Mouse (Mus musculus) liver, embryonic 16.5 days (tissue): ENCODE results near the gene Mfap1a. TPM values are rescaled to one million over a fixed set of nuclear protein-coding genes. Genes with fewer than 3 reads are reported as not detected.

Experiments
- ATAC-seq: fragments of 200-750 bp; cut with Nextera tagmentation; 2 replicates; pipeline ENCODE4 v1.8.0; 2017; ENCODE audit warnings: low read depth, mild to moderate bottlenecking, moderate number of reproducible peaks, moderate library complexity
- H3K27ac ChIP-seq: fragments of 300-500 bp; sonication (generic); 2 replicates; pipeline ENCODE4 v1.5.1; 2014; ENCODE audit warnings: mild to moderate bottlenecking, low read length
- H3K27me3 ChIP-seq: fragments of 300-500 bp; sonication (generic); 2 replicates; pipeline ENCODE4 v1.6.1; 2014; ENCODE audit warnings: low read depth, low read length, mixed read lengths; ENCODE audit not compliant: control insufficient read depth, insufficient read depth
- H3K36me3 ChIP-seq: fragments of 300-500 bp; sonication (generic); 2 replicates; pipeline ENCODE4 v1.6.1; 2014; ENCODE audit warnings: mild to moderate bottlenecking; ENCODE audit not compliant: control insufficient read depth, insufficient read depth
- H3K4me1 ChIP-seq: fragments of 300-500 bp; sonication (generic); 2 replicates; pipeline ENCODE4 v1.6.1; 2014; ENCODE audit warnings: low read depth, low read length, mixed read lengths; ENCODE audit not compliant: control insufficient read depth
- H3K4me2 ChIP-seq: fragments of 300-500 bp; sonication (generic); 2 replicates; pipeline ENCODE4 v1.6.1; 2014; ENCODE audit warnings: low read depth, low read length, mixed read lengths
- H3K4me3 ChIP-seq: fragments of 300-500 bp; sonication (generic); 2 replicates; pipeline ENCODE4 v1.5.1; 2014; ENCODE audit warnings: low read depth, mild to moderate bottlenecking, low read length
- H3K9ac ChIP-seq: fragments of 300-500 bp; sonication (generic); 2 replicates; pipeline ENCODE4 v1.6.1; 2014; ENCODE audit warnings: low read depth, low read length
- H3K9me3 ChIP-seq: fragments of 300-500 bp; sonication (generic); replicated peaks from 2 replicates; pipeline ENCODE4 v1.6.1; 2016; ENCODE audit warnings: low read length; ENCODE audit not compliant: control insufficient read depth
- WGBS: fragments of 180-500 bp; shearing (Covaris S2); extraction: QIAGEN DNeasy Blood & Tissue Kit; methylation state at CpG from one replicate; pipeline ENCODE4 v1.1.7; 2014; ENCODE audit not compliant: insufficient replicate concordance; 5-methylcytosine and 5-hydroxymethylcytosine counted together
- microRNA-seq: library from miRNA; unstranded; fragments of <30 nt; microRNA quantifications from one replicate; pipeline ENCODE4, GENCODE M21; 2016
- polyA plus RNA-seq: library from polyadenylated mRNA; unstranded; fragments of >200 nt; fragmentation: Nextera tagmentation; extraction: Ambion mirVana; gene quantifications from 2 replicates; pipeline ENCODE4 v1.2.1, GENCODE M21; 2015

Mfap1a gene
- polyA plus RNA-seq, 1 experiment from 2014 or later = 10.8 TPM

- peak overlapping the region; percentile 89 for H3K4me2 ChIP-seq
- ATAC-seq = no peak
- H3K27me3 ChIP-seq = no peaks in the 10 kb centered on the region
- H3K9ac ChIP-seq = peak overlapping the region; percentile 65
- H3K9me3 ChIP-seq = no peaks in the 10 kb centered on the region
- peaks cover 23% of the 10 kb centered on the region for H3K4me1 ChIP-seq
- H3K27ac ChIP-seq = peak overlapping the region; percentile 83
- H3K36me3 ChIP-seq = 0 out of 2 replicates have a peak, but pooled peaks cover 3% of the 10 kb centered on the region
- 14% methylated on average over 9 of the region's 9 CpGs for whole genome bisulfite sequencing
- peak overlapping the region; percentile 99 for H3K4me3 ChIP-seq
These were observed 58.3 kb downstream of the Mfap1a start for GRCm38 (mm10) chr2:121448136-121448535.

DNA sequence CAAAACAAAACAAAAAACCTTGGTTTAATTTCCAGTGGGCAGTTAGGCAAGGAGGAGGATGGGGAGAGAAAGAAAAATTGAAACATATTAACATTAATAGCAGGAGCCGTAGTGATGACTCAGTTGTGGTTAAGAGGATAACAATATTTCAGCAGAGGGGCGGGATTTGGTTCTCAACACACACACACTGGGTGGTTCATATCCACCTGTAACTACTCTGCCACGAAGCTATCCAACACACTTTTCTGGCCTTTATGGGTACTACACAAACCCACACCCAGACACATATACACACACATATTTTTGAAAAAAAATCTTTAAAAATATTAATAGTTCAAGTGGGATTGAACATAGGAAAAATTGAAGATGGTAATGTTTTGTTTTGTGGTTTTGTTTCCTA lies 59.5 kb downstream of the Mfap1a start:
- H3K4me2 ChIP-seq = no peak overlapping the region
- H3K9me3 ChIP-seq = no peaks in the 10 kb centered on the region
- H3K4me1 ChIP-seq = peaks cover 31% of the 10 kb centered on the region
- 30% methylated on average over 3 of the region's 3 CpGs for WGBS
- peaks cover 2% of the 10 kb centered on the region for H3K27me3 ChIP-seq
- ATAC-seq = no peak
- no peaks in the 10 kb centered on the region for H3K36me3 ChIP-seq
- no peak overlapping the region for H3K9ac ChIP-seq
- no peak overlapping the region for H3K27ac ChIP-seq
- H3K4me3 ChIP-seq = no peak overlapping the region

- 74% methylated on average over 4 of the region's 4 CpGs for WGBS
- ATAC-seq = no peak
These were observed 60.0 kb downstream of the Mfap1a start for GRCm38 (mm10) chr2:121446506-121446905.

DNA sequence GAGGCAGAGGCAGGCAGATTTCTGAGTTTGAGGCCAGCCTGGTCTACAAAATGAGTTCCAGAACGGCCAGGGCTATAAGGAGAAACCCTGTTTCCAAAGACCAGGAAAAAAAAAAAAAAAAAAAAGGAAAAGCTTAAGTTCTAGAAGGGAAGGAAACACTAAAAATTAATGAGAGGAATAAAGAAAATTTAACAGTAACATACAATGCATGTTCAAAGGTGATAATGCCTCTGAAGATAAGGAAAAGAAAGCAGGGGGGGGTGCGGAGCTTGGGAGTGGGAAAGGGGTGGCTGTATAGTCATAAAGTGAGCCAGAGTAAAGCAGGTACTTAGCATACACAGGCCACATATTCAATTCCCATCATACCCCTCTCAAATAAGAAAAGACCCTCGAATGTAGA lies 61.3 kb downstream of the Mfap1a start:
- no peak overlapping the region for H3K27ac ChIP-seq
- no peak overlapping the region for H3K4me3 ChIP-seq
- H3K4me1 ChIP-seq = peaks cover 23% of the 10 kb centered on the region
- H3K4me2 ChIP-seq = no peak overlapping the region
- no peaks in the 10 kb centered on the region for H3K36me3 ChIP-seq
- no peak for ATAC-seq
- H3K9me3 ChIP-seq = no peaks in the 10 kb centered on the region
- H3K27me3 ChIP-seq = peaks cover 12% of the 10 kb centered on the region
- H3K9ac ChIP-seq = no peak overlapping the region
- 49% methylated on average over 3 of the region's 3 CpGs for whole genome bisulfite sequencing

More at GRCm38 (mm10) chr2:121446506-121446905, 60.0 kb downstream of the Mfap1a start:
- Histone ChIP-seq H3K9me3 (no peaks in the 10 kb centered on the region), H3K36me3 (no peaks in the 10 kb centered on the region), H3K4me1 (peaks cover 34% of the 10 kb centered on the region), H3K9ac (no peak overlapping the region), H3K4me2 (no peak overlapping the region), H3K27ac (no peak overlapping the region), H3K4me3 (no peak overlapping the region), H3K27me3 (peaks cover 7% of the 10 kb centered on the region)

GRCm38 (mm10) chr2:121444178-121444577 lies 62.3 kb downstream of the Mfap1a start, which contains the start of gene Ell3:
Gene Ell3, minus strand, starts transcription at chr2:121444278.
- peaks cover 21% of the 10 kb centered on the region for H3K4me1 ChIP-seq
- WGBS = 65% methylated on average over 1 of the region's 1 CpGs
- peak within 1 kb of the TSS; percentile 62 for H3K4me3 ChIP-seq
- H3K9ac ChIP-seq = 0 out of 2 replicates have a peak within 1 kb of the TSS, but pooled peaks have one; percentile 54
- no peaks in the 10 kb centered on the region for H3K36me3 ChIP-seq
- no peak for ATAC-seq
- H3K27ac ChIP-seq = no peak within 1 kb of the TSS
- peak within 1 kb of the TSS; percentile 92 for H3K4me2 ChIP-seq
- peaks cover 12% of the 10 kb centered on the region for H3K27me3 ChIP-seq
- no peaks in the 10 kb centered on the region for H3K9me3 ChIP-seq

DNA sequence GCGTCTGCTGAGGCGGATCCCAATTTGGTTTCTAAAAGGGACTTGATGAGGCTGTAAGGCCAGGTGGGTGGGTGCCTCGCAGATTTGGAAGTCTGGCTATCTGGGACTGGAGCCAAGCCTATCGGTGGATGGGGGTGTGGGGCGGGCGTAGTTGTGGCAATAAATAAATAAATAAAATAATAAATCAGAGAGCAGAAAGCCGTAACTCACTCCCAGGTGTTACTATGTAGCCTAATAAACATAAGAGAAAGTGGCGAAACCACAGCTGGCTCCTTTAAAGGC lies 63.5 kb downstream of the Mfap1a start:
- H3K9me3 ChIP-seq = no peaks in the 10 kb centered on the region
- peaks cover 19% of the 10 kb centered on the region for H3K4me1 ChIP-seq
- peak overlapping the region; percentile 54 for H3K9ac ChIP-seq
- peaks cover 12% of the 10 kb centered on the region for H3K27me3 ChIP-seq
- peaks cover 5% of the 10 kb centered on the region for H3K36me3 ChIP-seq
- 0 out of 2 replicates have a peak, but pooled peaks have one; percentile 9 for ATAC-seq
- WGBS = 17% methylated on average over 8 of the region's 8 CpGs
- H3K27ac ChIP-seq = peak overlapping the region; percentile 48; the same call in 1 of the 2 replicates
- peak overlapping the region; percentile 62 for H3K4me3 ChIP-seq
- H3K4me2 ChIP-seq = peak overlapping the region; percentile 92

DNA sequence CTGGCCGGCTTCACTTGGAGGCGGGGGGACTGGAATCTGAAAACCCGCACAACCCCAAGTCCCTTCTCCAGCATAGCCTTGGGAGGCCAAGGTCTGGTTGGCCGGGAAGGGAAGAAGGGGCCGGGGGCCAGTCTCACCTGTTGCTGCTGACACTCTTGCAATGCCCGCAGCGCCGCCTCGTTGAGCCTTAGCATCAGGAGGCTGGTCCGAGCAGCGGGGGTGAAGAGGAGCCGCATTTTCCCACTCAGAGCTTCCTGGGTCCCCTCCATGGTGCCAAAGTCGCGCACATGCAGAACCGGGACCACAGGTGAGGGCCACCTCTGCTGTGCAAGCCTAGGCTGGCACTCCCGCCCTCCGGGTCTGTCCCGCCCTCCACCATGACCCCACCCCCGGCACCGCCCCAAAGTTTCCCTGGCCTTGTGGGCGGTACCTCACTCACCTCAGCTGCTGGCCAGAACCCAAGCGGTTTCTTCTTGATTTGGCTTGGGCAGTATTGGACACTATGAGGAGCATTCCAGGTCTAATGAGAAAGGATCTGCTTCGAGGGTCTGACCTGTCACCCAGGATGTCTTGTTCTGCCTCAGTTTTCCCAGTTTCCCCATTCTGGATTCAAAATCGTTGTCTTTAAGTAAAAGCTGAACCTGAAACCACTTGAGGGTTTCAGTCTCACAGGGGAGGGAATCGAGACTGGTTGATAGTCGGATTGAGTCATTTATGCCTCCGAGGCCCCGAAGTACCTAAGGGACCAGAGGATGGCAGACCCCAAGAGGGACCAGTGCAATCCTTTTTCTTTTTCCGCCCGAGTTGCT lies 64.0 kb downstream of the Mfap1a start:
- Histone ChIP-seq H3K4me3 (peak overlapping the region; percentile 62), H3K4me2 (peak overlapping the region; percentile 92), H3K36me3 (peaks cover 10% of the 10 kb centered on the region), H3K9me3 (no peaks in the 10 kb centered on the region), H3K4me1 (peaks cover 16% of the 10 kb centered on the region), H3K27me3 (peaks cover 12% of the 10 kb centered on the region), H3K27ac (peak overlapping the region; percentile 48; the same call in 1 of the 2 replicates), H3K9ac (peak overlapping the region; percentile 54)
- ATAC-seq = peak; percentile 97
- 3% methylated on average over 30 of the region's 30 CpGs for WGBS

Small RNA genes within 50 kb of the gene (microRNA-seq; reads per million reads assigned to microRNA genes)
- gene Gm22953 = not detected

Other genes with a start within 250 kb of the Mfap1a start
- gene Trp53bp1, start 235.3 kb downstream of the Mfap1a start, polyA plus RNA-seq = 18.9 and 22.5 TPM in 2 replicates
- 0.19 and 0.21 TPM in 2 replicates for gene Map1a, start 217.1 kb downstream of the Mfap1a start, polyA plus RNA-seq
- 5.6 and 5.8 TPM in 2 replicates for gene Ppip5k1, start 151.3 kb downstream of the Mfap1a start, polyA plus RNA-seq
- gene Ckmt1, start 149.0 kb downstream of the Mfap1a start, polyA plus RNA-seq = 4.8 TPM in 1 of 2 replicates, not detected in the other
- gene Strc, start 119.5 kb downstream of the Mfap1a start, polyA plus RNA-seq = not detected in 2 replicates
- 302 and 304 TPM in 2 replicates for gene Pdia3, start 92.9 kb downstream of the Mfap1a start, polyA plus RNA-seq
- gene Catsper2, start 92.9 kb downstream of the Mfap1a start, polyA plus RNA-seq = 0.63 and 0.78 TPM in 2 replicates
- gene Ell3, start 62.4 kb downstream of the Mfap1a start, polyA plus RNA-seq = 3.4 and 3.6 TPM in 2 replicates
- gene Serf2, start 57.5 kb downstream of the Mfap1a start, polyA plus RNA-seq = 209 and 224 TPM in 2 replicates
- gene Hypk, start 53.4 kb downstream of the Mfap1a start, polyA plus RNA-seq = 64.5 and 79.5 TPM in 2 replicates
- gene Serinc4, start 49.9 kb downstream of the Mfap1a start, polyA plus RNA-seq = 0.05 and 0.20 TPM in 2 replicates
- 19.4 and 20.5 TPM in 2 replicates for gene Mfap1b, start 32.6 kb downstream of the Mfap1a start, polyA plus RNA-seq
- 6.3 and 7.7 TPM in 2 replicates for gene Wdr76, start 58 bp upstream of the Mfap1a start, polyA plus RNA-seq